In the genomic region with DNA sequence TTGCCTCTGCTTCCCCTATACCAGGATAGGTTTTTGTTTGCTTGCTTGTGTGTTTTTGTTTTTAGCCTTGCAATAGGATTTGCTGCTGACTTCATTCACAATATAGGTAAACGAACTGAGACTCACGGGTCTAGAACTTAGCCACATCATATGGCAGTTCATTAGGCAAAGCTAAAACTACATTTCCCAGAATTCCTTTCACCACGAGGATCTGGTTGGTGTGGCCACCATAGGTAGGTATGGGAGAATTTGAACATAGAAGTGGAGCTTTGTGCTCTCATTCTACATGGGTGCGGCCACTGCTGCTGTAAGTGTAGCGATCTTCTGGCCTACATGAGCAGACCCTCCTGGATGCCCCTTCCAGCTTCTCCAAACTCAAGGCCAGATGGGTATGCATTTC, we compare ENCODE assay signal across 21 mouse cellular contexts.
DNase-seq lines count a peak whose midpoint lies in the region; TF ChIP-seq lines count a peak whose summit lies in the region.
"Had no signal": no experiment of that assay in that cellular context is flagged by ENCODE, and none has a peak within 500 bp of the region (broad histone marks: within the 10 kb centered on the region; RNA-seq: fewer than 3 reads in every experiment).

No protein-coding gene starts in this region.

- 76% methylated on average over 5 of the region's 5 CpGs for WGBS in thymus, adult 2 months
- 73% methylated on average over 5 of the region's 5 CpGs for WGBS in embryonic facial prominence, embryonic 10.5 days

- peaks cover 16% of the 10 kb centered on the region for H3K27me3 ChIP-seq in E14TG2a.4 (ENCODE audit: insufficient read depth, low read length)
- no peaks in the 10 kb centered on the region for H3K27me3 ChIP-seq in thymus, adult 2 months (ENCODE audit: control insufficient read depth, insufficient read depth, low read length)
- H3K27me3 ChIP-seq in embryonic facial prominence, embryonic 10.5 days (replicated peaks; ENCODE audit: low read depth, poor library complexity, severe bottlenecking), result peaks cover 38% of the 10 kb centered on the region
- H3K27me3 ChIP-seq: embryonic facial prominence, embryonic 15.5 days had no signal

- in situ Hi-C loops in ES-E14 (cut with MboI; ENCODE audit: low sequenced_read_pairs in 2 of 2, unreplicated experiment in 2 of 2), result no loop called here

- peak overlapping the region; percentile 10; the same call in 1 of the 2 replicates for H3K4me3 ChIP-seq in E14TG2a.4 (replicated peaks; ENCODE audit: low read length)
- no peak overlapping the region for H3K4me3 ChIP-seq in ES-E14 (ENCODE audit: insufficient read depth in 1 of 2, low read depth in 1 of 2, low read length in 2 of 2, poor library complexity in 1 of 2, severe bottlenecking in 1 of 2)
- H3K4me3 ChIP-seq in thymus, adult 2 months (ENCODE audit: control insufficient read depth, insufficient read depth, low read length), result no peak overlapping the region
- H3K4me3 ChIP-seq in embryonic facial prominence, embryonic 10.5 days, result no peak overlapping the region
- H3K4me3 ChIP-seq: embryonic facial prominence, embryonic 13.5 days; embryonic facial prominence, embryonic 15.5 days; erythroblast, embryonic 14.5 days; forebrain, embryonic 10.5 days; forebrain, embryonic 12.5 days had no signal

- no peak overlapping the region for H3K9ac ChIP-seq in ES-E14 (ENCODE audit: insufficient read depth, low read depth, low read length, poor library complexity, severe bottlenecking)
- H3K9ac ChIP-seq: embryonic facial prominence, embryonic 13.5 days; embryonic facial prominence, embryonic 15.5 days; forebrain, embryonic 12.5 days had no signal

- no peak for TF ChIP-seq POLR2A in thymus, adult 2 months (IDR thresholded peaks at IDR 0.05; ENCODE audit: control insufficient read depth, extremely low read depth, insufficient read depth, low read length, poor library complexity)

- H3K9me3 ChIP-seq in E14TG2a.4 (ENCODE audit: low read length) (peaks cover 6% of the 10 kb centered on the region; the same call in 1 of the 2 replicates), ES-E14 (ENCODE audit: control insufficient read depth, insufficient read depth, low read depth, low read length) (no peaks in the 10 kb centered on the region)
- H3K9me3 ChIP-seq in embryonic facial prominence, embryonic 10.5 days, result no peaks in the 10 kb centered on the region
- H3K9me3 ChIP-seq: embryonic facial prominence, embryonic 13.5 days; embryonic facial prominence, embryonic 15.5 days; forebrain, embryonic 10.5 days; forebrain, embryonic 12.5 days had no signal

- H3K36me3 ChIP-seq in E14TG2a.4 (ENCODE audit: insufficient read depth, low read length), result no peaks in the 10 kb centered on the region
- H3K36me3 ChIP-seq in ES-E14 (ENCODE audit: control insufficient read depth, insufficient read depth, low read length, poor library complexity, severe bottlenecking), result no peaks in the 10 kb centered on the region
- H3K36me3 ChIP-seq in thymus, adult 2 months (ENCODE audit: control insufficient read depth, insufficient read depth, low read length), result no peaks in the 10 kb centered on the region
- no peaks in the 10 kb centered on the region for H3K36me3 ChIP-seq in embryonic facial prominence, embryonic 10.5 days (replicated peaks)
- H3K36me3 ChIP-seq: embryonic facial prominence, embryonic 13.5 days; embryonic facial prominence, embryonic 15.5 days; forebrain, embryonic 10.5 days; forebrain, embryonic 12.5 days had no signal

- DNase-seq in A20 (ENCODE audit: low read depth, low spot score) (peak; percentile 20), ES-E14 (ENCODE audit: low read depth, low spot score) (no peak), ZHBTc4 (ENCODE audit: low read depth, low spot score) (peak; percentile 46), liver (no peak)
- no peak for DNase-seq in thymus, adult 2 months
- no peak for DNase-seq in embryonic facial prominence, embryonic 10.5 days (ENCODE audit: low spot score)
- DNase-seq: adrenal gland, adult 2 months; adrenal gland, postnatal 10 days; adrenal gland, postnatal 25 days; cerebellum, adult 11 months; cerebellum, adult 18-20 months; cerebellum, adult 8-10 months; cerebellum, adult 9-11 months; cerebellum, postnatal 14 days; cerebellum, postnatal 36 days had no signal

- peaks cover 39% of the 10 kb centered on the region for H3K4me1 ChIP-seq in E14TG2a.4 (replicated peaks; ENCODE audit: low read depth, low read length)
- peaks cover 3 to 11% of the 10 kb centered on the region in 2 experiments; a peak in 2 of 4 replicates for H3K4me1 ChIP-seq in ES-E14 (ENCODE audit: control insufficient read depth in 2 of 2, insufficient read depth in 2 of 2, low read length in 2 of 2, poor library complexity in 1 of 2)
- no peaks in the 10 kb centered on the region for H3K4me1 ChIP-seq in thymus, adult 2 months (replicated peaks; ENCODE audit: control insufficient read depth, insufficient read depth, low read length)
- H3K4me1 ChIP-seq in embryonic facial prominence, embryonic 10.5 days, result peaks cover 8% of the 10 kb centered on the region; the same call in 1 of the 2 replicates
- H3K4me1 ChIP-seq: embryonic facial prominence, embryonic 13.5 days; embryonic facial prominence, embryonic 15.5 days had no signal

- TF ChIP-seq CTCF in E14TG2a.4 (conservative IDR thresholded peaks at IDR 0.05; ENCODE audit: low read length), result no peak
- TF ChIP-seq CTCF in thymus, adult 2 months (IDR thresholded peaks at IDR 0.05; ENCODE audit: borderline replicate concordance, control insufficient read depth, extremely low read depth, insufficient read depth, low read length, poor library complexity), result no peak

- no peak overlapping the region for H3K27ac ChIP-seq in ES-E14 (ENCODE audit: insufficient read depth, low read depth, low read length, poor library complexity, severe bottlenecking)
- H3K27ac ChIP-seq in thymus, adult 2 months (ENCODE audit: control insufficient read depth, insufficient read depth, low read length), result no peak overlapping the region
- H3K27ac ChIP-seq in embryonic facial prominence, embryonic 10.5 days (replicated peaks), result no peak overlapping the region
- H3K27ac ChIP-seq: embryonic facial prominence, embryonic 13.5 days; embryonic facial prominence, embryonic 15.5 days; forebrain, embryonic 10.5 days; forebrain, embryonic 12.5 days had no signal

TF ChIP-seq in ES-E14, 5 proteins besides CTCF, POLR2A, EP300 and RAD21:
- TF ChIP-seq ZNF384 (IDR thresholded peaks at IDR 0.05; ENCODE audit: low read depth, low read length), result no peak
- TF ChIP-seq HCFC1 (IDR thresholded peaks at IDR 0.05; ENCODE audit: borderline replicate concordance, insufficient read depth, low read length), result peak; percentile 86
- TF ChIP-seq CHD2 (IDR thresholded peaks at IDR 0.05; ENCODE audit: low read depth, low read length), result no peak
- no peak for TF ChIP-seq ZC3H11A (IDR thresholded peaks at IDR 0.05; ENCODE audit: borderline replicate concordance, low read depth, low read length)
- TF ChIP-seq MAFK (IDR thresholded peaks at IDR 0.05; ENCODE audit: insufficient read depth, low read depth, low read length), result no peak

Comparison
In these comparisons a context has a peak if more than half of its experiments do, and no peak if none do; other contexts are left out.
1. DNase-seq: peak in A20 (single experiment) and ZHBTc4 (single experiment); none in ES-E14 (single experiment), liver (single experiment), thymus, adult 2 months (single experiment) and embryonic facial prominence, embryonic 10.5 days (single experiment).